Mouse (Mus musculus): Measurements from ENCODE around the gene Tex14. TPM values are rescaled to one million over a fixed set of nuclear protein-coding genes. Genes with fewer than 3 reads are reported as not detected.
"Not testable (repeated sequence)": the region's sequence is repeated elsewhere in the genome, so short reads cannot be mapped to it uniquely, and the experiment has no call there.

The Tex14 gene
- polyA plus RNA-seq, 1 experiment = 0.55 TPM

GRCm38 (mm10) chr11:87465990-87466593 is 61.2 kb downstream of the Tex14 start:
- Histone ChIP-seq H3K4me1 (replicated peaks; ENCODE audit: control insufficient read depth, insufficient read depth, low read length) (peaks cover 18% of the 10 kb centered on the region), H3K4me3 (ENCODE audit: control insufficient read depth, insufficient read depth, low read length) (no peak overlapping the region)

GRCm38 (mm10) chr11:87467491-87468277 is 62.8 kb downstream of the Tex14 start:
- peak; percentile 77 for DNase-seq
- Histone ChIP-seq H3K27me3 (ENCODE audit: control insufficient read depth, insufficient read depth, low read length) (no peaks in the 10 kb centered on the region), H3K27ac (ENCODE audit: control insufficient read depth, insufficient read depth, low read length) (peak overlapping the region; percentile 91), H3K36me3 (ENCODE audit: control insufficient read depth, insufficient read depth, low read length) (no peaks in the 10 kb centered on the region), H3K4me1 (replicated peaks; ENCODE audit: control insufficient read depth, insufficient read depth, low read length) (peaks cover 16% of the 10 kb centered on the region), H3K4me3 (ENCODE audit: control insufficient read depth, insufficient read depth, low read length) (peak overlapping the region; percentile 31)
- peak; percentile 45; the same call in 1 of the 2 replicates for TF ChIP-seq POLR2A (IDR thresholded peaks at IDR 0.05; ENCODE audit: control insufficient read depth, extremely low read depth, insufficient read depth, low read length, poor library complexity)
- TF ChIP-seq CTCF (IDR thresholded peaks at IDR 0.05; ENCODE audit: borderline replicate concordance, control insufficient read depth, extremely low read depth, insufficient read depth, low read length, poor library complexity) = no peak
- WGBS = 11% methylated on average over 19 of the region's 19 CpGs

More at GRCm38 (mm10) chr11:87465990-87466593, 61.2 kb downstream of the Tex14 start:
- Histone ChIP-seq H3K36me3 (ENCODE audit: control insufficient read depth, insufficient read depth, low read length) (no peaks in the 10 kb centered on the region), H3K27ac (ENCODE audit: control insufficient read depth, insufficient read depth, low read length) (no peak overlapping the region), H3K27me3 (ENCODE audit: control insufficient read depth, insufficient read depth, low read length) (no peaks in the 10 kb centered on the region)
- TF ChIP-seq POLR2A (IDR thresholded peaks at IDR 0.05; ENCODE audit: control insufficient read depth, extremely low read depth, insufficient read depth, low read length, poor library complexity) (no peak), CTCF (IDR thresholded peaks at IDR 0.05; ENCODE audit: borderline replicate concordance, control insufficient read depth, extremely low read depth, insufficient read depth, low read length, poor library complexity) (no peak)
- 48% methylated on average over 6 of the region's 6 CpGs for WGBS
- DNase-seq = no peak

GRCm38 (mm10) chr11:87468278-87468655 is 63.4 kb downstream of the Tex14 start:
- Histone ChIP-seq H3K4me1 (replicated peaks; ENCODE audit: control insufficient read depth, insufficient read depth, low read length) (peaks cover 15% of the 10 kb centered on the region), H3K36me3 (ENCODE audit: control insufficient read depth, insufficient read depth, low read length) (no peaks in the 10 kb centered on the region), H3K27ac (ENCODE audit: control insufficient read depth, insufficient read depth, low read length) (peak overlapping the region; percentile 91), H3K27me3 (ENCODE audit: control insufficient read depth, insufficient read depth, low read length) (no peaks in the 10 kb centered on the region), H3K4me3 (ENCODE audit: control insufficient read depth, insufficient read depth, low read length) (0 out of 2 replicates have a peak overlapping the region, but pooled peaks have one; percentile 31)
- peak; percentile 25 for DNase-seq
- 55% methylated on average over 7 of the region's 7 CpGs for WGBS
- TF ChIP-seq POLR2A (IDR thresholded peaks at IDR 0.05; ENCODE audit: control insufficient read depth, extremely low read depth, insufficient read depth, low read length, poor library complexity) = no peak
- TF ChIP-seq CTCF (IDR thresholded peaks at IDR 0.05; ENCODE audit: borderline replicate concordance, control insufficient read depth, extremely low read depth, insufficient read depth, low read length, poor library complexity) = no peak

GRCm38 (mm10) chr11:87468706-87469315 is 63.9 kb downstream of the Tex14 start:
- Histone ChIP-seq H3K27ac (ENCODE audit: control insufficient read depth, insufficient read depth, low read length) (peak overlapping the region; percentile 91), H3K27me3 (ENCODE audit: control insufficient read depth, insufficient read depth, low read length) (no peaks in the 10 kb centered on the region), H3K36me3 (ENCODE audit: control insufficient read depth, insufficient read depth, low read length) (no peaks in the 10 kb centered on the region), H3K4me1 (replicated peaks; ENCODE audit: control insufficient read depth, insufficient read depth, low read length) (peaks cover 15% of the 10 kb centered on the region), H3K4me3 (ENCODE audit: control insufficient read depth, insufficient read depth, low read length) (no peak overlapping the region)
- TF ChIP-seq CTCF (IDR thresholded peaks at IDR 0.05; ENCODE audit: borderline replicate concordance, control insufficient read depth, extremely low read depth, insufficient read depth, low read length, poor library complexity) = no peak
- no peak for TF ChIP-seq POLR2A (IDR thresholded peaks at IDR 0.05; ENCODE audit: control insufficient read depth, extremely low read depth, insufficient read depth, low read length, poor library complexity)
- no peak for DNase-seq
- WGBS = 77% methylated on average over 9 of the region's 9 CpGs

- TF ChIP-seq POLR2A (IDR thresholded peaks at IDR 0.05; ENCODE audit: control insufficient read depth, extremely low read depth, insufficient read depth, low read length, poor library complexity) = peak; percentile 56; the same call in 1 of the 2 replicates
- WGBS = under 1% methylated on average over 28 of the region's 63 CpGs
- H3K27me3 ChIP-seq (ENCODE audit: control insufficient read depth, insufficient read depth, low read length); H3K36me3 ChIP-seq (ENCODE audit: control insufficient read depth, insufficient read depth, low read length): not testable (repeated sequence)
- DNase-seq = peak; percentile 60
- peaks cover 13% of the 10 kb centered on the region for H3K4me1 ChIP-seq (replicated peaks; ENCODE audit: control insufficient read depth, insufficient read depth, low read length)
- peak overlapping the region; percentile 23 for H3K4me3 ChIP-seq (ENCODE audit: control insufficient read depth, insufficient read depth, low read length)
- H3K27ac ChIP-seq (ENCODE audit: control insufficient read depth, insufficient read depth, low read length) = peak overlapping the region; percentile 20; the same call in 1 of the 2 replicates
Measured at GRCm38 (mm10) chr11:87470807-87471698, 66.2 kb downstream of the Tex14 start.

GRCm38 (mm10) chr11:87471699-87471997 is 66.8 kb downstream of the Tex14 start:
- WGBS = 0% methylated on average over 2 of the region's 3 CpGs
- H3K4me1 ChIP-seq (replicated peaks; ENCODE audit: control insufficient read depth, insufficient read depth, low read length) = peaks cover 13% of the 10 kb centered on the region
- DNase-seq; H3K4me3 ChIP-seq (ENCODE audit: control insufficient read depth, insufficient read depth, low read length); H3K36me3 ChIP-seq (ENCODE audit: control insufficient read depth, insufficient read depth, low read length); H3K27ac ChIP-seq (ENCODE audit: control insufficient read depth, insufficient read depth, low read length); H3K27me3 ChIP-seq (ENCODE audit: control insufficient read depth, insufficient read depth, low read length): not testable (repeated sequence)

GRCm38 (mm10) chr11:87472058-87472457 is 67.2 kb downstream of the Tex14 start:
- WGBS = 56% methylated on average over 4 of the region's 4 CpGs

GRCm38 (mm10) chr11:87479172-87479571 is 74.3 kb downstream of the Tex14 start:
- DNase-seq; H3K27me3 ChIP-seq (ENCODE audit: control insufficient read depth, insufficient read depth, low read length); H3K36me3 ChIP-seq (ENCODE audit: control insufficient read depth, insufficient read depth, low read length); H3K4me1 ChIP-seq (replicated peaks; ENCODE audit: control insufficient read depth, insufficient read depth, low read length); H3K27ac ChIP-seq (ENCODE audit: control insufficient read depth, insufficient read depth, low read length); H3K4me3 ChIP-seq (ENCODE audit: control insufficient read depth, insufficient read depth, low read length): not testable (repeated sequence)
- WGBS = 94% methylated on average over 2 of the region's 2 CpGs

More at GRCm38 (mm10) chr11:87472058-87472457, 67.2 kb downstream of the Tex14 start:
- DNase-seq; H3K36me3 ChIP-seq (ENCODE audit: control insufficient read depth, insufficient read depth, low read length); H3K27ac ChIP-seq (ENCODE audit: control insufficient read depth, insufficient read depth, low read length); H3K27me3 ChIP-seq (ENCODE audit: control insufficient read depth, insufficient read depth, low read length); H3K4me3 ChIP-seq (ENCODE audit: control insufficient read depth, insufficient read depth, low read length): not testable (repeated sequence)
- peaks cover 13% of the 10 kb centered on the region for H3K4me1 ChIP-seq (replicated peaks; ENCODE audit: control insufficient read depth, insufficient read depth, low read length)

Data from thymus, adult 2 months (tissue).